Comparison of ENCODE assay signal across 11 mouse cellular contexts in the genomic region with DNA sequence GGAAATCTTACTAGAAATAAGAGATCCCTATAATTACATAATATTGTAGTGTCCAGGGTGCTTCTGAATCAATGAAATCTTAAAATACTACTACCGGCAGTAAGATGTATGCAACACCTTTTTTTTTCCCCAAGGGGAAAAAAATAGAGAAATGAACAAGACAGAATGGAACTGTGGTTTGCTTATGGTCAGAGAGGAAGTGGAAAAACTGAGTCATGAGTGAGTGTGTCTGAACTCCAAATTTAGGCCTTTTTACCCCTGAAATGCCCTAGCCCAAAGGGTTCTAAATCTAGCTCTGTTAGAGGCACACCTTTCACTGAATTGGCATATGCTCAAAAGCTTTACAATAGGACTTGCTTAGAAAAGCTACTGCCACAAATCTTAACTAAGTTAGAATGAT.
DNase-seq lines count a peak whose midpoint lies in the region; ATAC-seq lines count a peak whose summit lies in the region.
"Had no signal": no experiment of that assay in that cellular context is flagged by ENCODE, and none has a peak within 500 bp of the region (broad histone marks: within the 10 kb centered on the region; RNA-seq: fewer than 3 reads in every experiment).

No protein-coding gene starts in this region.

- ATAC-seq in CD4-positive, CD25-positive, alpha-beta regulatory T cell, adult 4 months: peak; percentile 80
- ATAC-seq in frontal cortex, adult (ENCODE audit: low TSS enrichment): no peak

- peak; percentile 4 for DNase-seq in right cerebral cortex, adult 18-20 months
- no peak for DNase-seq in right cerebral cortex, postnatal 4 days
- peak; percentile 34 for DNase-seq in c-Kit-positive CD71-negative TER-119-negative erythroid progenitor cells, embryonic 14.5 days (ENCODE audit: low read depth)
- DNase-seq in natural killer cell, adult 2 months (ENCODE audit: low spot score in 2 of 2): peak; percentile 7 to 40
- no peak for DNase-seq in cerebellum, adult 8-10 months
- DNase-seq: adrenal gland, postnatal 36 days; cerebellum, adult 9-10 months; gastrocnemius, postnatal 36 days; left cerebral cortex, postnatal 4 days had no signal

Comparison
In these comparisons a context has a peak if more than half of its experiments do, and no peak if none do; other contexts are left out.
1. DNase-seq: peak in right cerebral cortex, adult 18-20 months (single experiment), c-Kit-positive CD71-negative TER-119-negative erythroid progenitor cells, embryonic 14.5 days (single experiment) and natural killer cell, adult 2 months (2 of 2); none in right cerebral cortex, postnatal 4 days (single experiment) and cerebellum, adult 8-10 months (single experiment).